Mouse (Mus musculus) neural tube, embryonic 11.5 days (tissue): ENCODE data around the gene Gm10842. TPM values are rescaled to one million over a fixed set of nuclear protein-coding genes. Genes with fewer than 3 reads are reported as not detected.

Experiments
- ATAC-seq: fragments of 200-750 bp; cut with Nextera tagmentation; 2 replicates; pipeline ENCODE4 v1.8.0; 2017; ENCODE audit warnings: moderate number of reproducible peaks, mild to moderate bottlenecking, moderate TSS enrichment, moderate library complexity; ENCODE audit not compliant: insufficient read depth, low FRiP score, low TSS enrichment
- DNase-seq: peaks from one replicate; pipeline ENCODE4 v3.0.0-alpha.2; 2015; ENCODE audit warnings: low spot score
- H3K27ac ChIP-seq: fragments of 300-500 bp; sonication (generic); 2 replicates; pipeline ENCODE4 v1.5.1; 2014; ENCODE audit warnings: low read depth, mild to moderate bottlenecking, low read length
- H3K27me3 ChIP-seq: fragments of 300-500 bp; sonication (generic); 2 replicates; pipeline ENCODE4 v1.6.1; 2014; ENCODE audit warnings: mild to moderate bottlenecking, low read length, mixed read lengths; ENCODE audit not compliant: control insufficient read depth, insufficient read depth
- H3K36me3 ChIP-seq: fragments of 300-500 bp; sonication (generic); 2 replicates; pipeline ENCODE4 v1.6.1; 2014; ENCODE audit warnings: mild to moderate bottlenecking, low read length, moderate library complexity, mixed read lengths; ENCODE audit not compliant: control insufficient read depth, insufficient read depth
- H3K4me1 ChIP-seq: fragments of 300-500 bp; sonication (generic); 2 replicates; pipeline ENCODE4 v1.6.1; 2014; ENCODE audit warnings: low read length, mixed read lengths; ENCODE audit not compliant: control insufficient read depth, insufficient read depth
- H3K4me2 ChIP-seq: fragments of 300-500 bp; sonication (generic); 2 replicates; pipeline ENCODE4 v1.6.1; 2014; ENCODE audit warnings: low read depth, mild to moderate bottlenecking, moderate library complexity
- H3K4me3 ChIP-seq: fragments of 300-500 bp; sonication (generic); 2 replicates; pipeline ENCODE4 v1.5.1; 2014; ENCODE audit warnings: low read depth, low read length
- H3K9ac ChIP-seq: fragments of 300-500 bp; sonication (generic); 2 replicates; pipeline ENCODE4 v1.6.1; 2014; ENCODE audit warnings: mild to moderate bottlenecking, low read length
- H3K9me3 ChIP-seq: fragments of 300-500 bp; sonication (generic); 2 replicates; pipeline ENCODE4 v1.6.1; 2016; ENCODE audit warnings: low read length; ENCODE audit not compliant: control insufficient read depth
- WGBS: fragments of 180-500 bp; shearing (Covaris S2); extraction: QIAGEN DNeasy Blood & Tissue Kit; methylation state at CpG from one replicate; pipeline ENCODE4 v1.1.7; 2014; 5-methylcytosine and 5-hydroxymethylcytosine counted together
- polyA plus RNA-seq: library from polyadenylated mRNA; unstranded; fragments of >200 nt; fragmentation: Nextera tagmentation; extraction: Ambion mirVana; gene quantifications from 2 replicates; pipeline ENCODE4 v1.2.1, GENCODE M21; 2014

The Gm10842 gene
- polyA plus RNA-seq, 1 experiment from 2014 or later, result not detected

DNA sequence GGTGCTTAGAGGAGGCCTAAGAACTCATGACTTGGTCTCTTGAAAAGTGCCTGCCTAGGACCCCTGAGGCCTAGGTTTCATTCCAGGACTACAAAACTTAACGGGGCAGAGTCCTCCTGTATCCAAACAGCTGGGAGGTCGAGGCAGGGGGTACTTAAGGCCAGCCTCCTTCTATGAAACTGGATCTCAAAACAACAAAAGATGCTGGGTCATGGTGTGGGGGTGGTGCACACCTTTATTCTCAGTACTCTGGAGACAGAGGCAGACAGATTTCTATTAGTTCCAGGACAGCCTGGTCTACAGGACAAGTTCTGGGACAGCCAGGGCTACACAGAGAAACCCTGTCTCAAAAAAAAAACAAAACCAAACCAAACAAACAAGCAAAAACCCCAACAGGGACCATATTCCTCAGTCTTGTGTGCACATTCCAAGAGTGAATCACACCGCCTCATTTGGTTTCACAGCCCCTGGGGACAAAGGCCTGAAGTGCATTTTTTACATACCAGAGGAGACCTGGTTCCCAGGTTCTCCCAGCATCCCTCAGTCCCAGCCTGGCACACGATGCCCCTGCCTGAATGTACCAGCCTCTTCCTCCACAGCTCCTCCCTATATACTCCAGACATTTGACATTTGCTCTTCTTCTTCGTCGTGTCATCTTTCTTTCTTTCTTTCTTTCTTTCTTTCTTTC, 13.1 kb downstream of the Gm10842 start:
- H3K4me3 ChIP-seq, result no peak overlapping the region
- H3K27ac ChIP-seq, result no peak overlapping the region
- H3K4me2 ChIP-seq, result no peak overlapping the region
- H3K9ac ChIP-seq, result no peak overlapping the region
- 67% methylated on average over 6 of the region's 6 CpGs for WGBS
- no peaks in the 10 kb centered on the region for H3K27me3 ChIP-seq
- no peaks in the 10 kb centered on the region for H3K36me3 ChIP-seq
- H3K9me3 ChIP-seq, result no peaks in the 10 kb centered on the region
- no peak for DNase-seq
- ATAC-seq, result no peak
- H3K4me1 ChIP-seq, result no peaks in the 10 kb centered on the region

DNA sequence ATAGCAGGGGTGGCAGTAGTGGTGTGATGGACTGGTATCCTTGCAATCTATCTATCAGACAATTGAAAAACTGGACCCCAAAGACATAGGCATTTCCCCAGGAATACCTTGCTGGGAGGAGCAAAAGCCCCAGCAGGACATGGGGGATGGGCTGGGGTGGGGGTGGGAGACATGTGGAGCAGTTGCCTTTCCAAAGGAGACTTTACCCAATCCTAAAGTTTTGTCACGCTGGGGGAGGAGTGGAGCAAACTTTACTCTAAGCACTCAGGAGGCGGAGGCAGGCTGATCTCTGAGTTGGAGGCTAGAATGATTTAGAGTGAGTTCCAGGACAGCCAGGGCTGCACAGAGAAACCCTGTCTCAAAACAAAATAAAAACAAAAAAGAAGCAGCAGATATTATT, 14.7 kb downstream of the Gm10842 start:
- no peaks in the 10 kb centered on the region for H3K4me1 ChIP-seq
- H3K4me2 ChIP-seq, result no peak overlapping the region
- H3K9ac ChIP-seq, result no peak overlapping the region
- ATAC-seq, result no peak
- H3K4me3 ChIP-seq, result no peak overlapping the region
- no peaks in the 10 kb centered on the region; the same call in 1 of the 2 replicates for H3K9me3 ChIP-seq
- H3K27ac ChIP-seq, result no peak overlapping the region
- H3K27me3 ChIP-seq, result no peaks in the 10 kb centered on the region
- DNase-seq, result no peak
- WGBS, result 93% methylated on average over 2 of the region's 2 CpGs
- H3K36me3 ChIP-seq, result no peaks in the 10 kb centered on the region

DNA sequence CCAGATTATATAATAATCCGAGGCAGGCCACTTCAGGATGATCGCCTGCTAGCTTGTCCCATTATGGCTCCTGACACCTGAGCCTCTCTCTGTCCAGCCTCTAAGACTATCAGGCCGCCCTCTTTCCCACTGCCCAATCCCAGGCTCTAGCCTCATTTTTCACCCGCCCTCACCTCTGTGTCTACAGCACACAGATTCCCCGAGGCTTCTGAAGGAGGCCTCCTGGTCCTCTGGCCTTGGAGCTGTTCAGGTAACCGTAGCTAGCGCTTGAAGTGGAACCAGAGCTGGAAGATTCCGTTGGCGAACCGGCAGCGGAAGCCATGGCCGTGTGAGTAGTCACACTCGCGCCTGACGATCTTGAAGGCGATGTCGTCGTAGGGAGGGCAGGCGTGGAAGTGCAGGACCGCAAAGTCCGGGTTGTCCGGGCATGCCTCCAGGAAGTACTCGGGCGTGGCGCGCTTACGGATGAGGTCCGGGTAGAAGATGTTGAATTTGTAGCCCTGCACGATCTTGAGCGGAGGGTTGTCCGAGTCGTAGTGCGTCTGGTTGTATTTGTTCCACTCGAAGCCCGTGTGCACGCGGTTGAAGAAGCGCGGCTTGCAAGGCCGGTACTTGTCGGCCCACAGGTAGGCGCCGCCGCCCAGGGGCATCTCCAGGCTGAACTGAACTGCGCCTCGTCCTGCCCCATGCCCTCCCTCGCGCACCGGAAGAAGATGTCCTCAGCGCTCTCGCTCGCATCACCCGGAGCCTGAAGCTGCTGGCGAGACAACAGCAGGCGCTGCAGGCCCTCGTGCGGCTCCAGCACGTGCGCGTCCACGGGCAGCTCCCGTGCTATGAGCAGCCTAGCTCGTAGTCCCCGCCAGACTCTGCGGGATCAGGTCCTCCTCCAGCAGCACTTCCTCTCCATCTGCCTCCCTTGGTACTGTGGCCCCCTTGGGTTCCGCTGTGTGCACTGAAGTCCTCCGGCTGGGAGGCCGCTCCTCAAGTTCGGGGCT, 18.1 kb downstream of the Gm10842 start:
- no peak overlapping the region for H3K27ac ChIP-seq
- no peaks in the 10 kb centered on the region; the same call in 1 of the 2 replicates for H3K9me3 ChIP-seq
- no peak overlapping the region for H3K4me2 ChIP-seq
- H3K36me3 ChIP-seq, result no peaks in the 10 kb centered on the region
- H3K4me3 ChIP-seq, result no peak overlapping the region
- DNase-seq (no peak), ATAC-seq (no peak)
- no peaks in the 10 kb centered on the region for H3K27me3 ChIP-seq
- H3K4me1 ChIP-seq, result no peaks in the 10 kb centered on the region
- no peak overlapping the region for H3K9ac ChIP-seq
- 83% methylated on average over 69 of the region's 69 CpGs for WGBS

DNA sequence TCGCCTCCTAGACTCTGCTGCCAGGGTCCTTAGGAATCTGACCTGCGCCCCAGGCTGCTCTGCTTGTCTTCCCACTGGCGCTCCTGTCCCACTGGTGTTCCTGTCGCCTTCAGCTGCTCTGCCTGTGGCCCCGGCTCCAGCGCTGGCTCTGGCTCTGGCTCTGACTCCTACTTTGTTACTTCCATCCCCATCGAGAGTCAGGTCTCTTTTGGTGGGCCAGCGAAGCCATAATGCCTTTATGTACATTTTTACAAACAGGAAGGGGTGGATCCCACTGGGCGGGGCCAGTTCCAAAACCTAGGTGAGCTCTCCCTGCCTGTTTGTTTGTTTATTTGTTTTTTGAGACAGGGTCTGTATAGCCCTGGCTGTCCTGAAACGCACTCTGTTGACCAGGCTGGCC, 20.1 kb downstream of the Gm10842 start:
- Histone ChIP-seq H3K4me3 (no peak overlapping the region), H3K36me3 (no peaks in the 10 kb centered on the region), H3K9ac (no peak overlapping the region), H3K9me3 (no peaks in the 10 kb centered on the region; the same call in 1 of the 2 replicates), H3K27ac (no peak overlapping the region), H3K4me1 (no peaks in the 10 kb centered on the region), H3K27me3 (no peaks in the 10 kb centered on the region), H3K4me2 (no peak overlapping the region)
- ATAC-seq, result no peak
- no peak for DNase-seq
- 94% methylated on average over 10 of the region's 10 CpGs for WGBS

DNA sequence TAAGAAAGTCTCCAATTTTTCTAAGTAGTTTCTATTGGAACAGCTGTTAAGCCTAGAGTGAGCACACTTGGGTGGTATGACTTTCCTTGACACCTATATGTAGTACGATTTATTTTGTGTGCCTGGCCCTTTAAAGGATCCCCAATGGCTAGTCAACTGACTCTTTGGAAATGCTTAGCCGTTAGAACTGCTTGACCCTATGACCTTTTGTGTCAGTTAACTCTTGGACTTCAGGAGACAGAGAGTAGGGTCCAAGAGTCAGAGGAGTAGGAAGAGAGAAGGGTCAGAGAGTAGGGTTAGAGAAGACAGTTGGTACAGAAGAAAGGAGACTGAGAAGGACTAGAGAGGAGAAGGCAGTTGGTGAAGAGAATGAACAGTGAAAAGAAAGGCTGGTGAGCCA, 31.8 kb downstream of the Gm10842 start, which contains the start of gene Tlk2:
Gene Tlk2, plus strand, starts transcription at position 292 of the 400 bp plus-strand sequence.
- no peaks in the 10 kb centered on the region for H3K27me3 ChIP-seq
- H3K4me2 ChIP-seq, result peak within 1 kb of the TSS; percentile 85
- no peak for ATAC-seq
- no peaks in the 10 kb centered on the region for H3K36me3 ChIP-seq
- 43% methylated on average over 2 of the region's 2 CpGs for WGBS
- peaks cover 15% of the 10 kb centered on the region for H3K4me1 ChIP-seq
- H3K27ac ChIP-seq, result no peak within 1 kb of the TSS
- H3K9me3 ChIP-seq, result no peaks in the 10 kb centered on the region
- no peak for DNase-seq
- H3K9ac ChIP-seq, result no peak within 1 kb of the TSS
- H3K4me3 ChIP-seq, result no peak within 1 kb of the TSS

DNA sequence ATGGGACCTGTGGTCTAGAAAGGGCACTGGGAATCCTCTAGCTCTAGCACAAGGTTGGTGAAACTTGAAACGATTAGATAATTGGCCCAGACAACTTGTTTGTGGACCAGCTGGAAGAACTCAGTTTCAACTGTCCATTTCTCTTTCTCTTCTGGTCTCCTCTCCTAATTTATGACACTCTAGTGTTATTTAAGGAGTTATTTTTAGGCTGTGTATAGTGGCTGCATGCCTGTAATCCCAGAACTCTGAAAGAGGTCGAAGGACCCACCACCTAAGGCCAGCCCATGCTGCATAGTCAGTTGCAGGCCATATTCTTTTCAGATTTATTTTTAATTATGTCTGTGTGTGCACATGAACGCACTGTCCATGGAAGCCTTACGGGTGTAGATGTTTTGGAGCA, 32.8 kb downstream of the Gm10842 start:
- Histone ChIP-seq H3K36me3 (no peaks in the 10 kb centered on the region; the same call in 1 of the 2 replicates), H3K4me2 (peak overlapping the region; percentile 85), H3K9me3 (no peaks in the 10 kb centered on the region), H3K27me3 (no peaks in the 10 kb centered on the region), H3K9ac (no peak overlapping the region; the same call in 1 of the 2 replicates), H3K4me3 (peak overlapping the region; percentile 81; the same call in 1 of the 2 replicates), H3K4me1 (peaks cover 15% of the 10 kb centered on the region), H3K27ac (no peak overlapping the region)
- no peak for DNase-seq
- 90% methylated on average over 4 of the region's 4 CpGs for WGBS
- ATAC-seq, result no peak

DNA sequence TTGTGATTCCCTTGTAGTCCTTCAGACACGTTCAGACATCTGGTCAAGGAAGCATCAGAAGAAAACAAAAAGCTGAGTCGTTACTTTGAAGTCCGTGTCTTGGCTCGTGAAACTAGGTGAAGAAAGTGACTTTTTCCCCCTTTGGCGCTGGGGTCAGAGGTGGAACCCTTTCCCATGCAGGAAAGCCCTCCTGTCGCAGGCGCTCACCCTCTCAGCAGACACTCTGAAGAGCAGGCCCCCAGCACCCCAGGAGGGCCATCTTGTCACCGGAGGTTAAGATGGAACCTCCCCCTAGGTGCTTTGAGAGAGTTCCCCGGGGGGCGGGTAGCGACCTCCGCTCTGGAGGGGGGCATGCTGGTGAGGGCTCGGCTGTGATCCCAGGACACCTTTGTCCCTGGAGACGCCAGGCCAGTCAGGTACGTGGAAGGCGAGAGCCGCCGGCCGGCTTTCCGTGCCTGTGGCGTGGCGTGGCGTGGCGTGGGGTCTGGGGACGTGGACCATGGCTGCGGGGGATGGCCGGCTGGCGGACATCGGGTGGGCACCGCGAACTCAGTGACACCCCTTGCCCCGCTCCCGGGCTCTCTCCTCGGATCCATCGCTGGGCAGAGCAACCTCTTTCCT, 33.9 kb downstream of the Gm10842 start:
- DNase-seq, result no peak
- Histone ChIP-seq H3K9me3 (no peaks in the 10 kb centered on the region), H3K27ac (peak overlapping the region; percentile 93), H3K27me3 (no peaks in the 10 kb centered on the region), H3K4me2 (peak overlapping the region; percentile 85), H3K4me1 (peaks cover 15% of the 10 kb centered on the region), H3K9ac (peak overlapping the region; percentile 96), H3K4me3 (peak overlapping the region; percentile 81), H3K36me3 (peaks cover 3% of the 10 kb centered on the region; the same call in 1 of the 2 replicates)
- under 1% methylated on average over 28 of the region's 35 CpGs for WGBS
- peak; percentile 43 for ATAC-seq

DNA sequence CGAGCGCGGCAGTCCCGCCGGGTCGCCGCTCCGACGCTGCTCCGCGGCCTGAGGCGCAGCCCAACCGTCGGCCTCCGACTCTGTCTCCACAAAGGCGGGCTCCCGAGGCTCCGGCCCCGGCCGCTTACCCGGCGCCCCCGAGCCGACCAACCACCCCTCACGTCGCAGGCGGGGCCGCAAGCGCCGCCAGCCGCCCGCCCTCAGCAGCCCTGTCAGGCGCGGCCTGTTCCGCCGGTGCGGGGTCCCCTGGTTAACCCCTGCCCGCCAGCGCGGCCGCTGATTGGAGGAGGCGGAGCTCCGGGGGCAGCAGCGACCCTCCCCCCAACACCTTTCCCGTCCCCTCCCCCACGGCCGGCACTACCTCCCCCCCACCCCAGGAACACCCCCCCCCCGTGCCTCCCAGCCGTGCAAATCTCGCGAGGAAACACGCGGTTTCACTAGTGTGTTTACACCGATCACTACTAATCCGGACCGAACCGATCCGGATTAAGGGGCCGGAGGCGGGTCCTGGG, 34.5 kb downstream of the Gm10842 start:
- ATAC-seq, result peak; percentile 97
- 0% methylated on average over 38 of the region's 60 CpGs for WGBS
- H3K4me2 ChIP-seq, result peak overlapping the region; percentile 85

More for the DNA sequence above, 34.5 kb downstream of the Gm10842 start:
- DNase-seq, result peak; percentile 95
- peaks cover 5% of the 10 kb centered on the region; the same call in 1 of the 2 replicates for H3K36me3 ChIP-seq
- no peaks in the 10 kb centered on the region for H3K9me3 ChIP-seq
- H3K27me3 ChIP-seq, result no peaks in the 10 kb centered on the region
- H3K9ac ChIP-seq, result peak overlapping the region; percentile 96
- H3K27ac ChIP-seq, result peak overlapping the region; percentile 94
- peaks cover 15% of the 10 kb centered on the region for H3K4me1 ChIP-seq
- H3K4me3 ChIP-seq, result peak overlapping the region; percentile 81
